Mouse (Mus musculus): ENCODE measurements at regions not wholly inside any gene's neighbourhood (a gene's known extent, or its start where the extent isn't known, plus 50 kb on each side); places are given as distances from the start of the nearest gene placed in this dataset.

DNA sequence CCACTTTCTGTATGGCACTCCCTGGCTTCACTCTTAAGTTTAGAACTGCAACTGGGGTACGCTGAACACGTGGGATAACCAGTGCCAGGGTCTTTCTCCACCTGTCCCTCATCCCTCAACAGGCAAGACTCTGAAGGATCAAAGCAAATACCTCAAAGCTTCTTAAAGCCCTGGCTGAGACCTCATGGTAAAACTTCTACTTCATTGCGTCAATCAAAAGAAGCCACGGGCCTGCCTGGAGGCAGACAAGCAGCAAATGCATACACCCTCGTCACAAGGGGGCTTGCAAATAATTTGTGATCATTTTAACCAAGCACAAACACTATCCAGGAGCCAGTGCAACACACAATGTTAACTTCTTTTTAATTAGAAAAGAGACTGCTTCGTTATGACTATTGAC is 387.0 kb upstream of the Slc7a11 start:
- H3K4me1 ChIP-seq (ENCODE audit: control insufficient read depth in 1 of 2, insufficient read depth in 2 of 2, low read length in 2 of 2), result no peaks in the 10 kb centered on the region
- H3K4me3 ChIP-seq (ENCODE audit: control insufficient read depth in 1 of 2, insufficient read depth in 1 of 2, low read depth in 2 of 2, low read length in 2 of 2), result no peak overlapping the region
- no peak overlapping the region for H3K27ac ChIP-seq (ENCODE audit: control insufficient read depth, low read depth, low read length)
- no peaks in the 10 kb centered on the region for H3K79me2 ChIP-seq (ENCODE audit: control insufficient read depth, insufficient read depth, low read length, poor library complexity)
- H3K9ac ChIP-seq (ENCODE audit: control insufficient read depth, low read depth, low read length, poor library complexity, severe bottlenecking), result no peak overlapping the region
- H3K9me3 ChIP-seq (replicated peaks; ENCODE audit: insufficient read depth, low read length), result no peaks in the 10 kb centered on the region
- H3K27me3 ChIP-seq (ENCODE audit: control insufficient read depth in 1 of 2, insufficient read depth in 2 of 2, low read length in 2 of 2), result no peaks in the 10 kb centered on the region; a peak in 1 of 4 replicates
- TF ChIP-seq KAT2A (conservative IDR thresholded peaks at IDR 0.05; ENCODE audit: low read depth, low read length) (no peak), MXI1 (IDR thresholded peaks at IDR 0.05; ENCODE audit: low read depth, low read length) (no peak), HCFC1 (IDR thresholded peaks at IDR 0.05; ENCODE audit: low read depth, low read length) (no peak), E2F4 (IDR thresholded peaks at IDR 0.05; ENCODE audit: borderline replicate concordance, low read depth, low read length) (no peak), POLR2AphosphoS2 (IDR thresholded peaks at IDR 0.05; ENCODE audit: low read length) (no peak), RCOR1 (IDR thresholded peaks at IDR 0.05; ENCODE audit: low read depth, low read length) (no peak), TBP (IDR thresholded peaks at IDR 0.05; ENCODE audit: low read depth, low read length) (no peak), RAD21 (IDR thresholded peaks at IDR 0.05; ENCODE audit: low read depth, low read length) (no peak), CHD1 (IDR thresholded peaks at IDR 0.05; ENCODE audit: low read depth, low read length) (no peak), GABPA (IDR thresholded peaks at IDR 0.05; ENCODE audit: low read depth, low read length) (no peak), POLR2AphosphoS5 (IDR thresholded peaks at IDR 0.05; ENCODE audit: borderline replicate concordance, low read depth, low read length) (no peak), ETS1 (IDR thresholded peaks at IDR 0.05; ENCODE audit: low read depth, low read length) (no peak), SIN3A (IDR thresholded peaks at IDR 0.05; ENCODE audit: low read length) (no peak), NRF1 (IDR thresholded peaks at IDR 0.05; ENCODE audit: insufficient read depth, low read depth, low read length, poor library complexity, severe bottlenecking) (no peak), MAX (IDR thresholded peaks at IDR 0.05; ENCODE audit: low read length) (no peak), MEF2A (IDR thresholded peaks at IDR 0.05; ENCODE audit: extremely low read depth, insufficient replicate concordance, low read depth, low read length, poor library complexity, severe bottlenecking) (no peak)
- DNase-seq (ENCODE audit: low read depth, low spot score), result no peak
- no peaks in the 10 kb centered on the region for H3K36me3 ChIP-seq (ENCODE audit: control insufficient read depth in 1 of 2, insufficient read depth in 2 of 2, low read length in 2 of 2)

DNA sequence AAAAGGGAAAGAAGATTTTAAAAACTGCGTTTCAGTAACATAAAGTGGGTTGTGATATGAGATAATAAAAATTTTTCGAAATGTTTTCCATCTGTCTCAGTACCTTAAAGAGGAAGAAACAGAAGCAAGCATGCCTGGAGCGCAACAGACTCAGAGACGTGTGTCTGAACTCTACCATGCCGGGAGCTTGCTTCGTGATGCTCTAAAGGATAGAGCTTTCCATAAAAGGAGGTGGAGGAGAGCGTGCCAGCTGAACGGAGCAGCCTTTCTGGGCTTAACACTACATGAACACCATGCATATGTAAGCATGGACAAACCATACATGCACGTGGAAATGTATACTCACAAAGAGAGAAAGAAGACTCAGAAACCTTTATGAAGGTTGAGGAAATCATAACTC is 387.5 kb upstream of the Slc7a11 start:
- TF ChIP-seq NRF1 (IDR thresholded peaks at IDR 0.05; ENCODE audit: insufficient read depth, low read depth, low read length, poor library complexity, severe bottlenecking) (no peak), ZC3H11A (IDR thresholded peaks at IDR 0.05; ENCODE audit: low read depth, low read length) (no peak), GABPA (IDR thresholded peaks at IDR 0.05; ENCODE audit: low read depth, low read length) (no peak), RAD21 (IDR thresholded peaks at IDR 0.05; ENCODE audit: low read depth, low read length) (no peak), POLR2A (IDR thresholded peaks at IDR 0.05; ENCODE audit: control insufficient read depth in 1 of 2, insufficient read depth in 1 of 2, low read depth in 1 of 2, low read length in 2 of 2, poor library complexity in 1 of 2) (no peak), HCFC1 (IDR thresholded peaks at IDR 0.05; ENCODE audit: low read depth, low read length) (no peak), ETS1 (IDR thresholded peaks at IDR 0.05; ENCODE audit: low read depth, low read length) (no peak), MYC (IDR thresholded peaks at IDR 0.05; ENCODE audit: low read depth, low read length) (no peak)

More for the DNA sequence above, 387.5 kb upstream of the Slc7a11 start:
- Histone ChIP-seq H3K27me3 (ENCODE audit: control insufficient read depth in 1 of 2, insufficient read depth in 2 of 2, low read length in 2 of 2) (no peaks in the 10 kb centered on the region; a peak in 1 of 4 replicates), H3K4me3 (ENCODE audit: control insufficient read depth in 1 of 2, insufficient read depth in 1 of 2, low read depth in 2 of 2, low read length in 2 of 2) (no peak overlapping the region), H3K36me3 (ENCODE audit: control insufficient read depth in 1 of 2, insufficient read depth in 2 of 2, low read length in 2 of 2) (no peaks in the 10 kb centered on the region), H3K4me1 (ENCODE audit: control insufficient read depth in 1 of 2, insufficient read depth in 2 of 2, low read length in 2 of 2) (no peaks in the 10 kb centered on the region), H3K79me2 (ENCODE audit: control insufficient read depth, insufficient read depth, low read length, poor library complexity) (no peaks in the 10 kb centered on the region), H3K9ac (ENCODE audit: control insufficient read depth, low read depth, low read length, poor library complexity, severe bottlenecking) (no peak overlapping the region), H3K27ac (ENCODE audit: control insufficient read depth, low read depth, low read length) (no peak overlapping the region), H3K9me3 (replicated peaks; ENCODE audit: insufficient read depth, low read length) (no peaks in the 10 kb centered on the region)
- no peak for DNase-seq (ENCODE audit: low read depth, low spot score)

Measured in MEL (cell line).